Mouse (Mus musculus) MEL (cell line): ENCODE data around the gene Slc35g2. TPM values are rescaled to one million over a fixed set of nuclear protein-coding genes. Genes with fewer than 3 reads are reported as not detected.

Source experiments
- DNase-seq: peaks from one replicate; pipeline ENCODE4 v3.0.0; 2011; ENCODE audit warnings: low read depth, low spot score
- H3K27ac ChIP-seq: 2 replicates; pipeline ENCODE4 v1.5.1; 2012; ENCODE audit warnings: low read depth, mild to moderate bottlenecking, control low read depth, low read length, moderate library complexity; ENCODE audit not compliant: control insufficient read depth
- H3K27me3 ChIP-seq, 2 experiments: fragments of 150-350 bp in 1 of 2; sonication (generic) in 1 of 2; 2 replicates each; pipeline ENCODE4 v1.6.1; 2012; ENCODE audit warnings: low read length in 2 of 2, mild to moderate bottlenecking in 2 of 2, improper control_type of control experiment in 1 of 2, moderate library complexity in 1 of 2; ENCODE audit not compliant: insufficient read depth in 2 of 2, control insufficient read depth in 1 of 2
- H3K36me3 ChIP-seq, 2 experiments: 2 replicates each; pipeline ENCODE4 v1.6.1; 2012 to 2014; ENCODE audit warnings: low read length in 2 of 2, improper control_type of control experiment in 1 of 2, inconsistent platforms in 1 of 2, mild to moderate bottlenecking in 1 of 2; ENCODE audit not compliant: insufficient read depth in 2 of 2, control insufficient read depth in 1 of 2
- H3K4me1 ChIP-seq, 2 experiments: fragments of 150-350 bp in 1 of 2; sonication (generic) in 1 of 2; 2 replicates each; pipeline ENCODE4 v1.6.1; 2012; ENCODE audit warnings: low read length in 2 of 2, improper control_type of control experiment in 1 of 2, mild to moderate bottlenecking in 1 of 2; ENCODE audit not compliant: insufficient read depth in 2 of 2, control insufficient read depth in 1 of 2
- H3K4me3 ChIP-seq, 2 experiments: fragments of 150-350 bp in 1 of 2; sonication (generic) in 1 of 2; 2 replicates each; pipeline ENCODE4 v1.5.1; 2012; ENCODE audit warnings: low read depth in 2 of 2, low read length in 2 of 2, mild to moderate bottlenecking in 2 of 2, moderate library complexity in 2 of 2, control low read depth in 1 of 2, improper control_type of control experiment in 1 of 2; ENCODE audit not compliant: control insufficient read depth in 1 of 2, insufficient read depth in 1 of 2
- H3K79me2 ChIP-seq: 2 replicates; pipeline ENCODE4 v1.6.1; 2012; ENCODE audit warnings: mild to moderate bottlenecking, low read length, moderate library complexity; ENCODE audit not compliant: control insufficient read depth, poor library complexity, insufficient read depth
- H3K9ac ChIP-seq: 2 replicates; pipeline ENCODE4 v1.6.1; 2012; ENCODE audit warnings: low read depth, mild to moderate bottlenecking, control low read depth, low read length, moderate library complexity; ENCODE audit not compliant: control insufficient read depth, poor library complexity, severe bottlenecking
- H3K9me3 ChIP-seq: fragments of 150-350 bp; sonication (generic); replicated peaks from 2 replicates; pipeline ENCODE4 v1.6.1; 2012; ENCODE audit warnings: mild to moderate bottlenecking, low read length, improper control_type of control experiment, moderate library complexity; ENCODE audit not compliant: insufficient read depth
- BHLHE40 ChIP-seq: IDR thresholded peaks from 2 replicates; pipeline ENCODE4 v1.6.1; 2012; ENCODE audit warnings: low read depth, mild to moderate bottlenecking, inconsistent platforms, low read length, improper control_type of control experiment, borderline replicate concordance
- ETS1 ChIP-seq: IDR thresholded peaks from 2 replicates; pipeline ENCODE4 v1.6.1; 2012; ENCODE audit warnings: low read depth, mild to moderate bottlenecking, inconsistent platforms, low read length, improper control_type of control experiment, moderate library complexity
- GABPA ChIP-seq: IDR thresholded peaks from 2 replicates; pipeline ENCODE4 v1.6.1; 2012; ENCODE audit warnings: low read depth, mild to moderate bottlenecking, inconsistent platforms, low read length, improper control_type of control experiment, moderate library complexity
- GATA1 ChIP-seq: IDR thresholded peaks from 2 replicates; pipeline ENCODE4 v1.6.1; 2011; ENCODE audit warnings: low read depth, low read length, improper control_type of control experiment
- MAZ ChIP-seq: IDR thresholded peaks from 2 replicates; pipeline ENCODE4 v1.6.1; 2012; ENCODE audit warnings: low read depth, mild to moderate bottlenecking, inconsistent platforms, low read length, improper control_type of control experiment
- MYB ChIP-seq: IDR thresholded peaks from 2 replicates; pipeline ENCODE4 v1.6.1; 2011; ENCODE audit warnings: mild to moderate bottlenecking, low read depth, low read length, improper control_type of control experiment
- MYC ChIP-seq: IDR thresholded peaks from 2 replicates; pipeline ENCODE4 v1.6.1; 2011; ENCODE audit warnings: low read depth, mild to moderate bottlenecking, low read length, improper control_type of control experiment, moderate library complexity
- POLR2AphosphoS2 ChIP-seq: IDR thresholded peaks from 2 replicates; pipeline ENCODE4 v1.6.1; 2011; ENCODE audit warnings: low read length, improper control_type of control experiment
- SMC3 ChIP-seq: IDR thresholded peaks from 2 replicates; pipeline ENCODE4 v1.6.1; 2011; ENCODE audit warnings: low read depth, low read length, improper control_type of control experiment
- UBTF ChIP-seq: IDR thresholded peaks from 2 replicates; pipeline ENCODE4 v1.6.1; 2012; ENCODE audit warnings: low read depth, mild to moderate bottlenecking, inconsistent platforms, low read length, improper control_type of control experiment, moderate library complexity, borderline replicate concordance; ENCODE audit not compliant: insufficient read depth
- USF1 ChIP-seq: IDR thresholded peaks from 2 replicates; pipeline ENCODE4 v1.6.1; 2014; ENCODE audit warnings: low read depth, mild to moderate bottlenecking, inconsistent platforms, low read length, improper control_type of control experiment, moderate library complexity
- USF2 ChIP-seq, 2 experiments: IDR thresholded peaks; 2 replicates each; pipeline ENCODE4 v1.6.1; 2011 to 2012; ENCODE audit warnings: improper control_type of control experiment in 2 of 2, low read length in 2 of 2, borderline replicate concordance in 1 of 2, inconsistent platforms in 1 of 2, low read depth in 1 of 2, mild to moderate bottlenecking in 1 of 2; ENCODE audit not compliant: insufficient read depth in 1 of 2
- ZC3H11A ChIP-seq: IDR thresholded peaks from 2 replicates; pipeline ENCODE4 v1.6.1; 2012; ENCODE audit warnings: low read depth, mild to moderate bottlenecking, inconsistent platforms, low read length, improper control_type of control experiment
- ZNF384 ChIP-seq: IDR thresholded peaks from 2 replicates; pipeline ENCODE4 v1.6.1; 2012; ENCODE audit warnings: low read depth, mild to moderate bottlenecking, inconsistent platforms, low read length, improper control_type of control experiment
- polyA plus RNA-seq, 2 experiments: library from polyadenylated mRNA; stranded (reverse) in 1 of 2; unstranded in 1 of 2; fragments of >175 nt in 1 of 2; fragments of >200 nt in 1 of 2; gene quantifications; 2 replicates each; pipeline versions ENCODE4 v1.2.1 to v1.2.4; 2012; ENCODE audit warnings: low replicate concordance in 2 of 2, low read depth in 1 of 2; ENCODE audit not compliant: insufficient read length in 2 of 2, insufficient read depth in 1 of 2, missing spikeins in 1 of 2
- total RNA-seq: library from RNA; depleted of rRNA; stranded (reverse); fragments of 300-350 nt; gene quantifications from 2 replicates; pipeline ENCODE4 v1.2.3, GENCODE M21; 2012

The Slc35g2 gene
- total and polyA plus RNA-seq, 3 experiments, result 0.49 TPM; not detected in 2

DNA sequence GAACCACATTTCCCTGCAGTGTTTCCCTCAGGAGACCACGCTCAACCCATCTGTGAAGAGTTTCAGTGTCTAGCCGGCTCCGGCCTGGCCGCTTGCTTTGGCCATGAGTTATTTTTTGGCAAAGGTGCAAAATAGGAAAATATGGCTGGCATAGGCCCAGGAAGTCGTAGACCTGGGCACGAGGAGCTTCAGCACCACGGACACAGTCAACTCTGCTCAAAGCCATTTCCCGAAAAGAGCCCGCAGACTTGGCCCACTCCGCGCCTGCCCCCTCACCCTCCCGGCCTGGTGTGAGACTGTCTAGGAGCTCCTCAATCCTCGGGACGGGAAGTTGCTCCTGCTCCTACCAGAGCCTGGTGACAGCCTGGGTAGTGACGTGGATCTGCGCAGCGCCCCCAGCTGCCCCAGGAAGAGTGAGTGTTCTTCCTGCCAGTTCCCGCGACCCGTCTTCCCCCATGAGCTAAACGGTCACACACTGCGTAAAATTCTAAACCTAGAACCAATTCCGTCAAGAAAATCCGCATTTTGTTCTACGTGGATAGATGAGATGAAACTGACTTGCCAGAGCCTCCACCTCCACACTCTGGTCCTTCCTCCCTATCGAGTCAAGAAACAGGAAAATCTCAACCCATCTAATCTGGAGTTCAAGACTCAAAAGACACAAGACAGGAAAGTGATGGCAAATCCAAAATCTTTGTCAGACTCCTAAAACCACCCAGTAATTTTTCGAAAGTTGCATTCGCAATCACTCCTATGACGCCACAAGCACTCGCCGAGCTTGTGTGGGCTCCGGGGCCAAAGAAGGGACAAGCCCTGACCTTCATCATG, 878 bp downstream of the Slc35g2 start:
- no peak for DNase-seq
- H3K27ac ChIP-seq, result no peak overlapping the region
- TF ChIP-seq BHLHE40, result no peak
- TF ChIP-seq MAZ, result no peak
- TF ChIP-seq SMC3, result no peak
- TF ChIP-seq GABPA, result no peak
- TF ChIP-seq USF2 (IDR thresholded peaks at IDR 0.05; ENCODE audit: borderline replicate concordance in 1 of 2, insufficient read depth in 1 of 2, low read depth in 1 of 2, low read length in 2 of 2), result no peak
- no peak for TF ChIP-seq POLR2AphosphoS2
- no peak for TF ChIP-seq UBTF
- TF ChIP-seq ZC3H11A, result no peak
- no peak for TF ChIP-seq GATA1
- no peak for TF ChIP-seq USF1
- TF ChIP-seq, all 39 proteins: peak for 0
- Histone ChIP-seq H3K4me1 (no peaks in the 10 kb centered on the region), H3K27me3 (no peaks in the 10 kb centered on the region), H3K9ac (no peak overlapping the region), H3K36me3 (no peaks in the 10 kb centered on the region), H3K9me3 (no peaks in the 10 kb centered on the region), H3K79me2 (no peaks in the 10 kb centered on the region), H3K4me3 (no peak overlapping the region)

GRCm38 (mm10) chr9:100560251-100560890, 10.5 kb downstream of the Slc35g2 start:
- DNase-seq, result no peak
- peaks cover 0 to 3% of the 10 kb centered on the region in 2 experiments; a peak in 2 of 4 replicates for H3K36me3 ChIP-seq
- H3K27me3 ChIP-seq, result no peaks in the 10 kb centered on the region
- no peak overlapping the region for H3K4me3 ChIP-seq
- H3K79me2 ChIP-seq, result no peaks in the 10 kb centered on the region
- TF ChIP-seq MYC (no peak), GATA1 (no peak), ETS1 (no peak), UBTF (no peak), ZNF384 (no peak), MYB (no peak)
- peaks cover 0 to 10% of the 10 kb centered on the region in 2 experiments; a peak in 3 of 4 replicates for H3K4me1 ChIP-seq
- no peak overlapping the region for H3K27ac ChIP-seq
- H3K9ac ChIP-seq, result no peak overlapping the region
- H3K9me3 ChIP-seq, result no peaks in the 10 kb centered on the region
